Mouse (Mus musculus) lung, postnatal 36 days (tissue): ENCODE measurements around the gene Gm10961.
A peak's percentile ranks its signal among the peaks of the same experiment; 100 is the strongest.

Source experiments
- DNase-seq: peaks from one replicate; pipeline ENCODE4 v3.0.0; 2022; ENCODE audit warnings: mixed read lengths

Gm10961 gene

DNA sequence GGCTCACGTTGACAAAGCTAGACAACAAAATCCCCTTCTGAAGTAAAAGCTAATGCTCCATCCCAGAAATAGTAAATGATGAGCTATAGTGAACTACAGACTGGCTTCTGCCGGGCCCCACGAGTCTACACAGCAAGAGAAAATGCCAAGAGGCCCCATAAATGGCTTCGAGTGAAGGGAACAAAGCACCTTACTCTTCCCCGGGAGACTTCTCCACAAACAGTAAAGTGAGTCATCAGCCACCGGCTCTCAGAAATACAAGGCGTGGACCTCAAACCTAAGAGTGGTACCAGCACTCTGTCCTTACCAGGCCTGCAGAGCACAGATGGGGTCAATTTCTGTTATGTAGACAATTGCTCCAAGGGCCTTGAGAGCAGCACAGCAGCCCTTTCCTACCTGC lies 37.7 kb downstream of the Gm10961 start:
- DNase-seq = no peak

DNA sequence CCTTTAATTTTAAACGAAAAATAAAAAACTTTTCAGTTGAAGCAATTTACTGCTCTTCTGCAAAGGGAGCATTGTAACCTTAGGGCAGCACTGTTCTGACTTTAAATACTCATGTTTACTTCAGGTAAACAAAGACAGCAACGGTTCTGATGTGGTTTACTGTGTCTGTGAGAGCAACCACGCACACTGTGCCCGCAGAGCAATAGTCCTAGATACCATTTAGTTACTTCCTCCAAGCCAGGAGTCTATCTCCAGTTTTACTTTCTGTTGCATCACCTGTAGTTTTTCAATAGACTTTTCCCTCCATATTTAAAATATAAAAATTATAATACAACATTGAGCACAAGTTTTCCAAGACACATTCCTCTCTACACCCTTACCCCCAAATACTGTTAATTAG lies 39.4 kb downstream of the Gm10961 start:
- no peak for DNase-seq

DNA sequence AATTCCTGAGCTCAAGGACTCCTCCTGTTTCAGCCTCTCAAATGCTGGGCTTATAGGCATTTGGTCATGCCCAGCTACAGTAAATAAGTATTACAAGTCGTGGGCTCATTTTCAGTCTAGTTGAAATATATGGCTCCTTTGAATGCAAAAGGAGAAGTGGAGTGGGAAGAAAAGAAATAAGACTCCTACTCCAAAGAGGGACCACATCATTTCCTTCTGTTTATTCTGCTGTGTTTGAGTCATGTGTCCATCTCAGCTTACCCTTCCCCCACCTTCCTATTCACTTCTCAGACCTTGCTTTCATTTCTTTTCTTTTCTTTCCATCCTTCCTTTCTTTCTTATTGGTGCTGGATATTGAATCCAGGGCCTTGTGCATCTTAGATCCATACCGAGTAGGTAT lies 40.4 kb downstream of the Gm10961 start:
- DNase-seq = no peak

DNA sequence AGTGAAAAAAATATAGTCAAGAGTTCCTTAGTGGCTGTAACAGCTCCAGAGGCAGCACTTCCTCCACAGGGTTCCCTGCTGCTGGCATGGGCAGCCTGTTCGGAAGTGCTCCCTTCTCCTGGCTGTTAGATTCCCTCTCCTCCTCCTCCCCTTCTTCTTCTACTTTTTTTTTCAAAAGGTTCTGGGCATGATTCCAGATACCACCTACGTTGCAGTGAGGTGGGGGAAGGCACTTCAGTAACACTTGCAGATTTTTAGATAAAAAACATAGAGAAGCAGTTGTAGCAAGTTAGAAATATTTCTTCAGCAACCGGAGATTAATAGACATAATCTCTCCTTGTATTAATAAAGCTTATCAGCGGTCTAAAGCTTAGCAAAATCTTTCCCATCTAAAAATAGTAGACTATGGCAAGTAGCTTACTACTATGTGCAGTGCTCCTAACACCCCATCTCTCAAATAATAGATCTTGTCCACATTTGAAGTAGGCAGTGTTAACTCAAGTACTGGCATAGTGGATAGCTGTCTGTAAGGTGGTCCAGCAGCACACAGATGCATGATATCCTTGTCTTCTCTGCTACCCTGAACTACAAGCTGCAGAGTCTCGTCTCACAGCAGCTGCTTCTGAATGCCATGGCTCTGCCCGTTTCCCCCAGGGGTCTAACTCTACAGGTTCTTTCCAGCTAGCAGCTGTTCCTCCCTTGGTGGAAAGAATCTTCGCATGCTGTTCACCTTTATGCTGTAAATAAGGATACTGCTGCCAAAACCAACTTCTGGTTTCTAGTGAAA lies 49.9 kb downstream of the Gm10961 start:
- peak; percentile 41 for DNase-seq
